Mouse (Mus musculus): ENCODE data around the gene Gm15262.
"Not testable (repeated sequence)": the region's sequence is repeated elsewhere in the genome, so short reads cannot be mapped to it uniquely, and the experiment has no call there.

Gene Gm15262

DNA sequence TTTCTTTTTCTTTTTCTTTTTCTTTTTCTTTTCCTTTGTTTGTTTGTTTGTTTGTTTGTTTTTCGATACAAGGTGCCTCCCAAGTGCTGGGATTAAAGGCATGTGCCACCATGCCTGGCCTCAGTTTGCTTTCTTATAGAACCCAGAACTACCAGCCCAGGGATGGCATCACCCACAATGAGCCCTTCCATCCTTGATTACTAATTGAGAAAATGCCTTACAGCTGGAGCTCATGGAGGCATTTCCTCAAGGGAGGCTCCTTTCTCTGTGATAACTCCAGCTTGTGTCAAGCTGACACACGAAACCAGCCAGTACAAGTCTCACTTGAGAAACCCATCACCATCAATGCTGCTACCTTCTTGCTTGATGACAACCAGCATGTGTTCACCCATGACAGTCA, at the start of gene Gm15262:
Gm15262 (plus strand) TSS at position 301 of the 400 bp plus-strand sequence.
- not testable (repeated sequence) for DNase-seq

DNA sequence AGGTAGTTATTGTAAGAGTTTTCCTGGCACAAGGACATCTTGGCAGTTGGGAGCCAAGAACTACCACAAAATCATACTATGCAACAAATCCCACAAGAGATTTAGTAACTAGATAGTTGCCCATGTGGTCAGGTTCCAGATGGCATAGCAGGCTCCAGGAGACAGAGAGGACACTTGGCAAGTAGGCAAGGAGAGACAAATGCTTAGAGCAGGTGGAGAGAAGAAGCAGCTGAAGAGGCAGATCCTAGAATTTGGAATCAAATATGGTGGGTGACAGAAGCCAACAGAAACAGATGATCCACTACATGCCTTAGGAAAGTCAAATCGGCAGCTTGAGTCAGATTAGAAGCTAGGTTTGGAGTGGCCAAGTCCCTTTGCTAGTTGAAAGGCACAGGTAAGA, 20.9 kb downstream of the Gm15262 start:
- peak; percentile 23 to 44 for DNase-seq

DNA sequence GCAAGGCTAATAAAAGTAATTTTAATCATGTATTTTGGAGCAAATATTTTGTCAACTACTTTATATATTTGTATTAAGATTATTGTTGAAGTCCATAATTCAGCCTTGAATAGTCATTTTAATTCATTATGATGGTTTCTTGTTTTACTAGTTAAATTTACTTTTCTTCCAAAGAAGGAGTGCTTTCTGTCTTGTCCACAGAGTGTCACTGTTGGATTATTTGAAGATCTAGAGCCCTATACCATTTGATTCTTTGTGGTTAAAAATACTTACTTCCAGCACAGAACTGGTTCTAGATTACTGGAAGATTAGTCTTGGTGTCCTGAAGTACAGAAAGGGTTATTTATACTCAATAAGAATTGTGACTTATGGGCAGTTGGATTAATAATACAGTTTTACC, 29.2 kb downstream of the Gm15262 start:
- no peak for DNase-seq

DNA sequence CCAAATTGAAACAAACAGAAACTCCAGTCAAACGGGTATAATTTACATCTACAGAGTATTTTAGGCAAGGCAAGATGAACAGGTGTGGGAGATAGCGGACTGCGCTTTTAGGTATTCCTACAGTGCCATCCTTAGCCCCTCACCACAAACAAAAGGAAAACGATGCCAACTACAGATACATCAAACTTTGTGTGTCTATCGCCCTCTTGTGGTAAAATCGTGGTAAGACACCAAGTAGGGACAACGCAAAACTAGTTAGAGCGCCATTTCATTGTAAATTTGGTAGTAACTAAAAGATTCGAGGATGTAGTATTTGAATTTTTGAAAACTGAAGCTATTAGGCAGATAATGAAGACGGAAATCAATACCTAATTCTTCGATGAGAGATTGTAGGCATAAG, 83.7 kb downstream of the Gm15262 start:
- no peak for DNase-seq

- no peak for DNase-seq
Observed at GRCm38 (mm10) chrX:161371461-161371860, 84.2 kb downstream of the Gm15262 start.

- DNase-seq = no peak
Observed at GRCm38 (mm10) chrX:161375568-161375967, 88.3 kb downstream of the Gm15262 start.

DNA sequence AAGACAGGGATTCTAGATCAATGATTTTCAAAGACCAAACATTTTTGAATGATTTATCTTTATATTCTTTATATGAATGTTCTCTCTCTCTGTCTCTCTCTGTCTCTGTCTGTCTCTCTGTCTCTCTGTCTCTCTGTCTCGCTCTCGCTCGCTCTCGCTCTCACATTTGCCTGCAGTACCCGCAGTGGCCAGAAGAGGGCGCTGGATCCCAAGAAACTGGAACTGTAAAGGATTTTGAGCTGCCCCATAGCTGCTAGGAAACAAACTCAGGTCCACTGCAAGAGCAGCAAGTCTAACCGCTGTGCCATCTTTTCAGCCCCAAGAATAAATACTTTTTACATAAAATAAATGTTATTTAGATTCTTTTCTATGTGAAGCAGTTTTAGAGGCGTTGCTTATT, 98.5 kb downstream of the Gm15262 start:
- DNase-seq = peak; percentile 48 to 53

GRCm38 (mm10) chrX:161387942-161388341, 100.7 kb downstream of the Gm15262 start:
- no peak for DNase-seq

GRCm38 (mm10) chrX:161399110-161399509, 111.9 kb downstream of the Gm15262 start:
- DNase-seq = peak; percentile 73 to 84

DNA sequence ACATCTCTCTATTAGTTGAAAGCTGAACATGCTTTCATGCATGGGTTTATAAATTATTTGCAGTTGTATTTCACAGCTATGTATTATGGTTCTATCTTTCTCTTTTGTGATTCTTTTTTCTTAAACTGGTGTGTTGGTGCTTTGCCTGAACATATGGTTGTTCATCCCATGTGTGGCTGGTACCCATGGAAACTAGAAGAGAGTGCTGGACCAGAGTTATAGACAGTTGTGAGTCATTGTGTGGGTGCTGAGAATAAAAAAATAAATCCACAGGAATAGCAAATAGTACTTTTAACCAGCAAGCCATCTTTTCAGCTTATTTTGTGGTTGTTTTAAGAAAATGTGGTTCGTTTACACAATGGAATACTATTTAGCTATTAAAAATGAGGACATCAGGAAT, 123.9 kb downstream of the Gm15262 start:
- no peak for DNase-seq
